Mouse (Mus musculus): ENCODE results near the gene Dclk1. TPM values are rescaled to one million over a fixed set of nuclear protein-coding genes. Genes with fewer than 3 reads are reported as not detected.

Gene Dclk1
- polyA plus RNA-seq, 1 experiment from 2014 or later, result 62.8 TPM

Other genes with a start within 250 kb of the Dclk1 start
- 1.1 and 2.8 TPM in 2 replicates for gene Ccna1, start 186.9 kb upstream of the Dclk1 start, polyA plus RNA-seq (2016; fragmentation: Nextera tagmentation; extraction: Ambion mirVana)
- 93.8 and 98.5 TPM in 2 replicates for gene Spg20, start 130.3 kb upstream of the Dclk1 start, polyA plus RNA-seq (2016; fragmentation: Nextera tagmentation; extraction: Ambion mirVana)
- gene Ccdc169, start 105.0 kb upstream of the Dclk1 start, polyA plus RNA-seq (2016; fragmentation: Nextera tagmentation; extraction: Ambion mirVana), result 0.09 TPM in 2 replicates
- not detected in 2 replicates for gene Sohlh2, start 60.3 kb upstream of the Dclk1 start, polyA plus RNA-seq (2016; fragmentation: Nextera tagmentation; extraction: Ambion mirVana)
- gene Gm21954, start 229.8 kb downstream of the Dclk1 start, polyA plus RNA-seq (2016; fragmentation: Nextera tagmentation; extraction: Ambion mirVana), result not detected in 2 replicates